ENCODE assay signal across 8 mouse cellular contexts in the genomic region with DNA sequence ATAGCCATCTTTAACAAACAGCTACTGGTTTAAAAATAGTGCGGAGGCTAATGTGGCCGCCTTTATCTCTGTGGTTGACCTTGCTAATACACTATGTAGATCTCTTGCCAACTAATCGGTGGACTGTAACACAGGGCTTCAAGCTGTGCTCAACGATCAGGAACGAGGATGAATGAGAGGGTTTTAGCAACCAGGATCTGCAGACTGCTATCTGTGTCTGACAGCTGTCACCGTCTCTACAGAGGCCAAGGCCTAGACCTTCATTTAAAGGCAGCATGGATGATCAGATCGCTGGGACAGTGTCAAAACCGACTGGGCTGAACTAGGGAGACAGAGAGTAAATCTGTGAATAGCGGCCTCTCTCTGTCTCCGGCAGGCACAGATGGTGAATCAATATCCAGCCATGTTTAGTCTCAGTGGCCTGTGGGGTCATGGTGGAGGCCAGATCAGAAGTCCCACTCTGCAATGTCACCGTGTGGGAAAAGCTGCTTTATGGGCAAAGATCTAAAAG.
DNase-seq lines count a peak whose midpoint lies in the region.

No protein-coding gene starts in this region.

- peak; percentile 22 for DNase-seq in MN1 (ENCODE audit: low spot score)
- DNase-seq in adrenal gland, adult 8-10 months, result peak; percentile 50
- DNase-seq in heart, adult 9 months (ENCODE audit: low spot score in 2 of 2), result peak; percentile 22 to 48
- peak; percentile 24 for DNase-seq in kidney, postnatal 10 days
- no peak for DNase-seq in layer of hippocampus, postnatal 36 days
- no peak for DNase-seq in layer of hippocampus, adult 8-10 months (ENCODE audit: low spot score in 2 of 2)
- no peak for DNase-seq in spleen, adult 18-20 months
- DNase-seq in layer of hippocampus, postnatal 25 days (ENCODE audit: extremely low spot score in 1 of 2, low spot score in 1 of 2), result no peak

Comparison
In these comparisons a context has a peak if more than half of its experiments do, and no peak if none do; other contexts are left out.
1. DNase-seq: peak in MN1 (single experiment), adrenal gland, adult 8-10 months (single experiment), heart, adult 9 months (2 of 2) and kidney, postnatal 10 days (single experiment); none in layer of hippocampus, postnatal 36 days (0 of 2), layer of hippocampus, adult 8-10 months (0 of 2), spleen, adult 18-20 months (0 of 2) and layer of hippocampus, postnatal 25 days (0 of 2).